Mouse (Mus musculus): ENCODE measurements around the gene Prkaa1. TPM values are rescaled to one million over a fixed set of nuclear protein-coding genes. Genes with fewer than 3 reads are reported as not detected.

Gene Prkaa1
- polyA plus RNA-seq, 1 experiment from 2014 or later, result 26.0 TPM

DNA sequence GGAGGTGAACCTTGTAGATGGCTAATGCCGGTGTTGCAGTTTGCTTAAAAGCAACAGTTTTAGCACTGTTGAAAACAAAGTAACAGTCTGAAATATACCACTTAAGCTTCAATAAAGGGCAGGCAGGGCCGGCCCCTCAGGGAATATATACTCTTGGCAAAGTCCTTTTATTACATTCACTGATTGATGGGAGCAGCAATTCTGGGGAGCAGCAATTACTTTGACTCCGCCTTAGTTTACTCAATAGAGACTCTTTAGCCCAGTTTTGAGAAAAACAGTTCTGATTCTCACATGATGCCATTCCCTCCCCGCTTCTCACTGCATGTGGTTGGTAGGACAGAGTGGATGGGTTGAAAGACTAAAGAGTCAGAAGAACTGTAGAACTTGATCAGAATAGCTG, 5.5 kb downstream of the Prkaa1 start:
- Histone ChIP-seq H3K27ac (ENCODE audit: low read depth) (no peak overlapping the region), H3K9me3 (ENCODE audit: control insufficient read depth, low read length) (no peaks in the 10 kb centered on the region), H3K36me3 (ENCODE audit: control insufficient read depth, insufficient read depth, low read length) (no peaks in the 10 kb centered on the region), H3K9ac (ENCODE audit: low read length) (no peak overlapping the region), H3K4me2 (ENCODE audit: low read length) (no peak overlapping the region), H3K4me3 (ENCODE audit: low read depth, low read length) (no peak overlapping the region), H3K27me3 (replicated peaks; ENCODE audit: control insufficient read depth, insufficient read depth, low read length) (no peaks in the 10 kb centered on the region), H3K4me1 (replicated peaks; ENCODE audit: control insufficient read depth, insufficient read depth, low read length) (peaks cover 20% of the 10 kb centered on the region)
- no peak for ATAC-seq (replicated peaks; ENCODE audit: low FRiP score, low TSS enrichment, low read depth)
- WGBS, result 55% methylated on average over 4 of the region's 4 CpGs
- DNase-seq (ENCODE audit: low spot score), result no peak

GRCm38 (mm10) chr15:5152171-5152570, 8.5 kb downstream of the Prkaa1 start:
- Histone ChIP-seq H3K4me1 (replicated peaks; ENCODE audit: control insufficient read depth, insufficient read depth, low read length) (peaks cover 18% of the 10 kb centered on the region), H3K4me2 (ENCODE audit: low read length) (no peak overlapping the region), H3K36me3 (ENCODE audit: control insufficient read depth, insufficient read depth, low read length) (no peaks in the 10 kb centered on the region), H3K4me3 (ENCODE audit: low read depth, low read length) (no peak overlapping the region), H3K27me3 (replicated peaks; ENCODE audit: control insufficient read depth, insufficient read depth, low read length) (no peaks in the 10 kb centered on the region), H3K9me3 (ENCODE audit: control insufficient read depth, low read length) (no peaks in the 10 kb centered on the region), H3K9ac (ENCODE audit: low read length) (no peak overlapping the region), H3K27ac (ENCODE audit: low read depth) (no peak overlapping the region)
- 93% methylated on average over 6 of the region's 6 CpGs for WGBS
- ATAC-seq (replicated peaks; ENCODE audit: low FRiP score, low TSS enrichment, low read depth) (no peak), DNase-seq (ENCODE audit: low spot score) (no peak)

- no peak for DNase-seq (ENCODE audit: low spot score)
- WGBS, result 71% methylated on average over 9 of the region's 9 CpGs
- Histone ChIP-seq H3K36me3 (ENCODE audit: control insufficient read depth, insufficient read depth, low read length) (no peaks in the 10 kb centered on the region), H3K4me3 (ENCODE audit: low read depth, low read length) (no peak overlapping the region), H3K4me2 (ENCODE audit: low read length) (peak overlapping the region; percentile 23; the same call in 1 of the 2 replicates), H3K9ac (ENCODE audit: low read length) (no peak overlapping the region), H3K4me1 (replicated peaks; ENCODE audit: control insufficient read depth, insufficient read depth, low read length) (peaks cover 14% of the 10 kb centered on the region), H3K27ac (ENCODE audit: low read depth) (no peak overlapping the region), H3K9me3 (ENCODE audit: control insufficient read depth, low read length) (no peaks in the 10 kb centered on the region), H3K27me3 (replicated peaks; ENCODE audit: control insufficient read depth, insufficient read depth, low read length) (no peaks in the 10 kb centered on the region)
- no peak; the same call in 1 of the 2 replicates for ATAC-seq (replicated peaks; ENCODE audit: low FRiP score, low TSS enrichment, low read depth)
Observed at GRCm38 (mm10) chr15:5154621-5155020, 11.0 kb downstream of the Prkaa1 start.

- Histone ChIP-seq H3K9me3 (ENCODE audit: control insufficient read depth, low read length) (no peaks in the 10 kb centered on the region), H3K27me3 (replicated peaks; ENCODE audit: control insufficient read depth, insufficient read depth, low read length) (no peaks in the 10 kb centered on the region), H3K4me1 (replicated peaks; ENCODE audit: control insufficient read depth, insufficient read depth, low read length) (peaks cover 14% of the 10 kb centered on the region), H3K36me3 (ENCODE audit: control insufficient read depth, insufficient read depth, low read length) (no peaks in the 10 kb centered on the region), H3K4me2 (ENCODE audit: low read length) (no peak overlapping the region), H3K4me3 (ENCODE audit: low read depth, low read length) (no peak overlapping the region), H3K9ac (ENCODE audit: low read length) (no peak overlapping the region), H3K27ac (ENCODE audit: low read depth) (no peak overlapping the region)
- no peak for DNase-seq (ENCODE audit: low spot score)
- WGBS, result 74% methylated on average over 5 of the region's 5 CpGs
- no peak for ATAC-seq (replicated peaks; ENCODE audit: low FRiP score, low TSS enrichment, low read depth)
Observed at GRCm38 (mm10) chr15:5155093-5155492, 11.4 kb downstream of the Prkaa1 start.

DNA sequence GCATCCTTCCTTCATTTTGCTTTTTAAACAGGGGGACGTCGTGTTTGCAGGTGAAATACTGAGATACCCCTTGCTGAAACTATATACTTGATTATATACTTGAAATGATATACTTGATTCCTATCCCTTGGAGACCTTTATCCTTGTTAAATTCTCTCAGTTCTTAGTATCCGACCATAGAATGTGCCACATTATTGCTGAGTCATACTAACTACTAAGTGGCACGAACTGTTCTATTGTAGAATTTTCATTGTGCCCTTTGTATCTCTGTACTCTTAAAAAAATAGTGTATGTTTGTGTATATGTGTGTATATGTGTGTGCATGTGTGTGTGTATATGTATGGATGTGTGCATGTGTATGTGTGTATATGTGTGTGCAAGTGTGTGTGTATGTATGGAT, 12.7 kb downstream of the Prkaa1 start:
- ATAC-seq (replicated peaks; ENCODE audit: low FRiP score, low TSS enrichment, low read depth) (no peak), DNase-seq (ENCODE audit: low spot score) (no peak)
- Histone ChIP-seq H3K4me1 (replicated peaks; ENCODE audit: control insufficient read depth, insufficient read depth, low read length) (peaks cover 14% of the 10 kb centered on the region), H3K9me3 (ENCODE audit: control insufficient read depth, low read length) (no peaks in the 10 kb centered on the region), H3K27ac (ENCODE audit: low read depth) (no peak overlapping the region), H3K36me3 (ENCODE audit: control insufficient read depth, insufficient read depth, low read length) (peaks cover 5% of the 10 kb centered on the region; the same call in 1 of the 2 replicates), H3K4me2 (ENCODE audit: low read length) (no peak overlapping the region), H3K4me3 (ENCODE audit: low read depth, low read length) (no peak overlapping the region), H3K9ac (ENCODE audit: low read length) (no peak overlapping the region), H3K27me3 (replicated peaks; ENCODE audit: control insufficient read depth, insufficient read depth, low read length) (no peaks in the 10 kb centered on the region)
- 90% methylated on average over 4 of the region's 4 CpGs for WGBS

DNA sequence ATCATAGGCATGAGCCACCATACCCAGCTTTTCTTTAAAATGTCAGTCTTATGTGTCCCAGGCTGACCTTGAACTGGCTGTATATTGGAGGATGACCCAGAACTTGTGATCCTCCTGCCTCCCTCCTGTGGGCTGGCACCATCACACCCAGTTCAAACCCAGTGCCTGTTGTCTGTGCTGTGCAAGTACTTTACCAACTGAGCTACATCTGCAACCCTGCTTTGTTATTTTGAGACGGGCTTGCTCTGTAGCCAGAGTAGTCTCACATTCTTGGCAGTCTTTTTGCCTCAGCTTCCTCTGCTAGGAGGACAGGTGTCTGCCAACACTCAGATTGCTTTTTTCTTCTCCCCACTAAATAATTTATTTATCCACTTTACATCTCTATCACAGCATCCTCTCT, 13.7 kb downstream of the Prkaa1 start:
- Histone ChIP-seq H3K4me2 (ENCODE audit: low read length) (no peak overlapping the region), H3K27ac (ENCODE audit: low read depth) (no peak overlapping the region), H3K9me3 (ENCODE audit: control insufficient read depth, low read length) (no peaks in the 10 kb centered on the region), H3K4me1 (replicated peaks; ENCODE audit: control insufficient read depth, insufficient read depth, low read length) (peaks cover 14% of the 10 kb centered on the region), H3K27me3 (replicated peaks; ENCODE audit: control insufficient read depth, insufficient read depth, low read length) (no peaks in the 10 kb centered on the region), H3K36me3 (ENCODE audit: control insufficient read depth, insufficient read depth, low read length) (peaks cover 5% of the 10 kb centered on the region; the same call in 1 of the 2 replicates), H3K4me3 (ENCODE audit: low read depth, low read length) (no peak overlapping the region), H3K9ac (ENCODE audit: low read length) (no peak overlapping the region)
- no peak for ATAC-seq (replicated peaks; ENCODE audit: low FRiP score, low TSS enrichment, low read depth)
- no peak for DNase-seq (ENCODE audit: low spot score)
- 49% methylated on average over 1 of the region's 1 CpGs for WGBS

GRCm38 (mm10) chr15:5158827-5159226, 15.2 kb downstream of the Prkaa1 start:
- ATAC-seq (replicated peaks; ENCODE audit: low FRiP score, low TSS enrichment, low read depth) (no peak), DNase-seq (ENCODE audit: low spot score) (no peak)
- H3K9ac ChIP-seq (ENCODE audit: low read length), result no peak overlapping the region
- H3K4me2 ChIP-seq (ENCODE audit: low read length), result no peak overlapping the region
- H3K36me3 ChIP-seq (ENCODE audit: control insufficient read depth, insufficient read depth, low read length), result peaks cover 17% of the 10 kb centered on the region
- H3K27me3 ChIP-seq (replicated peaks; ENCODE audit: control insufficient read depth, insufficient read depth, low read length), result no peaks in the 10 kb centered on the region
- H3K27ac ChIP-seq (ENCODE audit: low read depth), result no peak overlapping the region
- 77% methylated on average over 6 of the region's 6 CpGs for WGBS
- H3K4me1 ChIP-seq (replicated peaks; ENCODE audit: control insufficient read depth, insufficient read depth, low read length), result peaks cover 14% of the 10 kb centered on the region
- no peak overlapping the region for H3K4me3 ChIP-seq (ENCODE audit: low read depth, low read length)
- H3K9me3 ChIP-seq (ENCODE audit: control insufficient read depth, low read length), result no peaks in the 10 kb centered on the region

- no peak for DNase-seq (ENCODE audit: low spot score)
- 87% methylated on average over 12 of the region's 12 CpGs for WGBS
- H3K4me3 ChIP-seq (ENCODE audit: low read depth, low read length), result no peak overlapping the region
- peaks cover 74% of the 10 kb centered on the region for H3K36me3 ChIP-seq (ENCODE audit: control insufficient read depth, insufficient read depth, low read length)
- no peaks in the 10 kb centered on the region for H3K4me1 ChIP-seq (replicated peaks; ENCODE audit: control insufficient read depth, insufficient read depth, low read length)
- H3K27me3 ChIP-seq (replicated peaks; ENCODE audit: control insufficient read depth, insufficient read depth, low read length), result no peaks in the 10 kb centered on the region
- H3K27ac ChIP-seq (ENCODE audit: low read depth), result no peak overlapping the region
- H3K4me2 ChIP-seq (ENCODE audit: low read length), result no peak overlapping the region
- ATAC-seq (replicated peaks; ENCODE audit: low FRiP score, low TSS enrichment, low read depth), result no peak
- no peaks in the 10 kb centered on the region for H3K9me3 ChIP-seq (ENCODE audit: control insufficient read depth, low read length)
- H3K9ac ChIP-seq (ENCODE audit: low read length), result no peak overlapping the region
Observed at GRCm38 (mm10) chr15:5165121-5165773, 21.6 kb downstream of the Prkaa1 start.

DNA sequence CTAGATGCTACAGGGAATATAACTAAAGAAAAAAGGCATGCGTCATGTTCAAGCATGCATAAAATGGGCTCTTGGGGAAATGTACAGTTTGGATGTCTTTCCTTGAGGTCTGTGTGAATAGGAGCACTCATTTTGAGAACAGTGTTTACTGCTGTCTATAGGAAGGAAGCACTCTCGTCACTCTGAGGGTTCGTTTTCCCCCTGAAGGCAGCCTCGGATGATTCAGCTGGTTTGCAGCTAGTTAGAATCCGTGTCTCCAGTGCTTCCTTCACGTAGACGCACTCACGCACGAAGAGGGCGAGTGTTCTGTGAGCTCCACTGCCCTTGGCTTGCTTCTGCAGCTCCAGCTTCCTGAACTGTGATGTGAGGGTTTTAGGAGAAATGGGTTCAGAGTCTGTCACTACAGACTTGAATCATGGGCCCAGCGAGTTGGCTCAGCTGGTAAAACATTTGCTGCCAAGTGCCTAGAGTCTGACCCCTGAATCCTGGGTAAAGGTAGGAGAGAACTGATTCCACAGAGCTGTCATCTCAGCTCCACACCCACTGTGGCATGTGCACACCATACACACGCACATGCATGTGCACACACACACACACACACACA, 29.7 kb downstream of the Prkaa1 start:
- Histone ChIP-seq H3K36me3 (ENCODE audit: control insufficient read depth, insufficient read depth, low read length) (peaks cover 80% of the 10 kb centered on the region), H3K4me1 (replicated peaks; ENCODE audit: control insufficient read depth, insufficient read depth, low read length) (no peaks in the 10 kb centered on the region), H3K4me2 (ENCODE audit: low read length) (no peak overlapping the region), H3K27me3 (replicated peaks; ENCODE audit: control insufficient read depth, insufficient read depth, low read length) (no peaks in the 10 kb centered on the region), H3K27ac (ENCODE audit: low read depth) (no peak overlapping the region), H3K9ac (ENCODE audit: low read length) (no peak overlapping the region), H3K4me3 (ENCODE audit: low read depth, low read length) (no peak overlapping the region), H3K9me3 (ENCODE audit: control insufficient read depth, low read length) (no peaks in the 10 kb centered on the region)
- 94% methylated on average over 12 of the region's 12 CpGs for WGBS
- ATAC-seq (replicated peaks; ENCODE audit: low FRiP score, low TSS enrichment, low read depth) (no peak), DNase-seq (ENCODE audit: low spot score) (no peak)

Data from intestine, embryonic 14.5 days (tissue).